In the genomic region with DNA sequence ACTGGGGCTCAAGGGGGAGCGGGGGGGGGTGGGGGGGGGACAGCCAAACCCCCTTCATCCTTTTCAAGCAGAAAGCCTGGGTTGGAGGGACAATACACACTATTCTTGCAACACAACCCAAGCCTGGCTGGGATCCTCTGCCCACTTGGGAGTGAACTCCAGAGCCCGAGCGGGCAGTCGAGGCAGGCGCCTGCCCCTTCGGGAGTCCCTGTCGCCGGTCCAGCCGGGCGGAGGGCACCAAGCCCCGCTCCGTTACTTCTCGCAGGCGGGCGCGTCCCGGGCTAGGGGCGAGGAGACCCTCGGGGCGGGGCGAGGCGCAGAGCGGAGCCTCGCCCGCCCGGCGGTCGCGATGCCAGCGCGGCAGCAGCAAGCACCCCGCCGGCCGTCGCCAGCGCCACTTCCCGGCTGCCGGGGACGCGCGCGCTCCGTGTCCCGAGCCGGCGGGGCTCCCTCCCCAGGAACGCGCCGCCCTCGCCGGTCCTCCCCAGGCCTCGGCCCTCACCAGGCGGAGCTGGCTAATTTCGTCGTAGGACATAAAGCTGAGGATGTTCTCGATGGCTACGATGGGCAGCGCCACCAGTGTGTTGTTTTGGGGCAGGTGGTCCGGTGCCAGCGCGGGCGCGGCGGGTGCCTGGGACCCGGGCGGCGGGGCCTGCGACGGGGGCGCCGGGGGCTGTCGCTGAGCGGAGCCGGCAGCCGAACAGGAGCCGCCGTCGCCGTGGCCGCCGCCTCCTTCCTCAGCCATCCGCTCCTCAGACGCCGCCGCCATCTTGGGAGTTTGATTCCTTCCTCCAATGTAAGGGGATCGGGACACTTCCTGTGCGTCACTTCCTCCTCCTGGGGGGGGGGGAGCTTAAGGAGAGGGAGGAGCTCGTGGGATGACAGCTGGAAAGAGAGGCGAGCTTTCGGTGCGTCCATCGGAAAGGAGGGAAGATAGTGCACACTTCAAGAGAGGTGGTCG, we compare ENCODE assay signal across 7 mouse cellular contexts. TPM values are rescaled to one million over a fixed set of nuclear protein-coding genes. Genes with fewer than 3 reads are reported as not detected.
A peak's percentile ranks its signal among the peaks of the same experiment; 100 is the strongest.
DNase-seq lines count a peak whose midpoint lies in the region; ATAC-seq lines count a peak whose summit lies in the region.

A gene (minus strand): TSS at position 809 of the 961 bp plus-strand sequence.

- DNase-seq in adrenal gland, adult 18-20 months (ENCODE audit: low spot score in 2 of 2): peak; percentile 79
- peak; percentile 96 for DNase-seq in embryo, embryonic 11 days
- peak; percentile 75 to 81 for DNase-seq in gastrocnemius, postnatal 36 days
- peak; percentile 84 to 89 for DNase-seq in left cerebral cortex, postnatal 25 days (ENCODE audit: low spot score in 2 of 2)
- peak; percentile 95 for DNase-seq in midbrain, embryonic 10.5 days (ENCODE audit: low spot score)
- peak; percentile 85 for DNase-seq in right cerebral cortex, postnatal 4 days

- H3K27ac ChIP-seq in intestine, embryonic 15.5 days: peak within 1 kb of the TSS; percentile 87
- H3K27ac ChIP-seq in midbrain, embryonic 10.5 days (replicated peaks): peak within 1 kb of the TSS; percentile 98

- H3K4me3 ChIP-seq in intestine, embryonic 15.5 days (replicated peaks): peak within 1 kb of the TSS; percentile 95
- peak within 1 kb of the TSS; percentile 100 for H3K4me3 ChIP-seq in midbrain, embryonic 10.5 days

- peak; percentile 98 for ATAC-seq in intestine, embryonic 15.5 days

- WGBS in intestine, embryonic 15.5 days: under 1% methylated on average over 74 of the region's 93 CpGs
- WGBS in midbrain, embryonic 10.5 days: under 1% methylated on average over 93 of the region's 93 CpGs

- H3K36me3 ChIP-seq in intestine, embryonic 15.5 days: no peaks in the 10 kb centered on the region
- H3K36me3 ChIP-seq in midbrain, embryonic 10.5 days: peaks cover 12% of the 10 kb centered on the region; the same call in 1 of the 2 replicates

- H3K9me3 ChIP-seq in intestine, embryonic 15.5 days: no peaks in the 10 kb centered on the region
- H3K9me3 ChIP-seq in midbrain, embryonic 10.5 days (replicated peaks): no peaks in the 10 kb centered on the region

- H3K4me1 ChIP-seq in intestine, embryonic 15.5 days (replicated peaks): 0 out of 2 replicates have a peak, but pooled peaks cover 3% of the 10 kb centered on the region
- H3K4me1 ChIP-seq in midbrain, embryonic 10.5 days: peaks cover 25% of the 10 kb centered on the region

- intact Hi-C loops in gastrocnemius, postnatal 36 days (cut with DNase I): no loop called here
- intact Hi-C loops in left cerebral cortex, postnatal 25 days (cut with DNase I): loop anchor here (2.0 kb wide), 1 partner anchor 68 kb away; a partner anchor contains a TSS

- H3K9ac ChIP-seq in intestine, embryonic 15.5 days: peak within 1 kb of the TSS; percentile 99

- H3K4me2 ChIP-seq in intestine, embryonic 15.5 days (replicated peaks): peak within 1 kb of the TSS; percentile 77

- H3K27me3 ChIP-seq in intestine, embryonic 15.5 days (replicated peaks): no peaks in the 10 kb centered on the region
- no peaks in the 10 kb centered on the region for H3K27me3 ChIP-seq in midbrain, embryonic 10.5 days (ENCODE audit: low read depth, poor library complexity, severe bottlenecking)

RNA-seq across cellular contexts. Expression of the gene that starts here (rescaled TPM):
- total RNA-seq in adrenal gland, adult 18-20 months (2021): 10 to 100 TPM; 35.2 to 50.7 TPM
- 10 to 100 TPM; 17.3 to 17.5 TPM for total RNA-seq in gastrocnemius, postnatal 36 days (2021)
- polyA plus RNA-seq in intestine, embryonic 15.5 days (2015; fragmentation: Nextera tagmentation; extraction: Ambion mirVana): 13.3 and 13.4 TPM in 2 replicates
- 10 to 100 TPM; 51.2 to 52.5 TPM for total RNA-seq in left cerebral cortex, postnatal 25 days (2021)
- 22.6 and 22.7 TPM in 2 replicates for polyA plus RNA-seq in midbrain, embryonic 10.5 days (2016; fragmentation: Nextera tagmentation; extraction: Ambion mirVana)

Comparison
In these comparisons a context has a peak if more than half of its experiments do, and no peak if none do; other contexts are left out.
1. Peak in every context shown above with its lines: DNase-seq, ATAC-seq, H3K4me3 ChIP-seq and H3K27ac ChIP-seq.